Mouse (Mus musculus) E14TG2a.4 (cell line): ENCODE results near the gene Eomes.

ENCODE experiments used
- H3K27me3 ChIP-seq: 2 replicates; pipeline ENCODE4 v1.6.1; 2014; ENCODE audit warnings: low read length, control low read depth; ENCODE audit not compliant: insufficient read depth
- H3K36me3 ChIP-seq: 2 replicates; pipeline ENCODE4 v1.6.1; 2014; ENCODE audit warnings: low read length, control low read depth; ENCODE audit not compliant: insufficient read depth
- H3K4me1 ChIP-seq: replicated peaks from 2 replicates; pipeline ENCODE4 v1.6.1; 2014; ENCODE audit warnings: low read depth, low read length, control low read depth
- H3K4me3 ChIP-seq: replicated peaks from 2 replicates; pipeline ENCODE4 v1.5.1; 2014; ENCODE audit warnings: mild to moderate bottlenecking, low read length
- H3K9me3 ChIP-seq: 2 replicates; pipeline ENCODE4 v1.6.1; 2014; ENCODE audit warnings: low read length, control low read depth
- CTCF ChIP-seq: conservative IDR thresholded peaks from 2 replicates; pipeline ENCODE4 v1.5.1; 2014; ENCODE audit warnings: low read length
- NANOG ChIP-seq: IDR thresholded peaks from 2 replicates; pipeline ENCODE4 v1.6.1; 2014; ENCODE audit warnings: borderline replicate concordance, low read length, mixed read lengths
- POU5F1 ChIP-seq: IDR thresholded peaks from 2 replicates; pipeline ENCODE4 v1.6.1; 2014; ENCODE audit warnings: low read length, borderline replicate concordance

The Eomes gene

GRCm38 (mm10) chr9:118469272-118469671, 8.7 kb upstream of the Eomes start:
- no peaks in the 10 kb centered on the region for H3K9me3 ChIP-seq
- H3K36me3 ChIP-seq: no peaks in the 10 kb centered on the region
- TF ChIP-seq CTCF (no peak), NANOG (no peak), POU5F1 (no peak)
- peaks cover 52% of the 10 kb centered on the region for H3K27me3 ChIP-seq
- H3K4me1 ChIP-seq: peaks cover 37% of the 10 kb centered on the region
- H3K4me3 ChIP-seq: no peak overlapping the region

DNA sequence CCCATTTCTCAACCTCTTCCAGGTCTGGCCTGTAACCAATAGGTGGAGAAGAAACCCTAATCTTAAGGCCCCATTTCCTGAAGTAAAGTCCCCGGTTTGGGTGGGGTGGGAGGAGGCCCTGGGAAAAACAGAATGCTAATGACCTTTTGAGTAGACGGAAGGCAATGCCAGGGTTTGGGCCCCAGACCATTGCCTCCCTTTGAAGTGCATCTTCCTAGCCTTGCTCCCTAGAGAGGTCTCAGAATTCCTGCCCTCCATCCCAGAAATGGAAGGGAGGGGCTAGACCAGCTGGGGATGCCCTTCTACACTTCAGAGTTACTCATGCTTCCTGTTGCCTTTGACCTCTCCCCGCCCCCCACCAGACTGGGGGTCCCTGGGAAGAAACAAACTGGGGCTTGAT, 6.7 kb upstream of the Eomes start:
- Histone ChIP-seq H3K4me3 (no peak overlapping the region), H3K27me3 (peaks cover 67% of the 10 kb centered on the region), H3K9me3 (no peaks in the 10 kb centered on the region), H3K4me1 (peaks cover 41% of the 10 kb centered on the region), H3K36me3 (no peaks in the 10 kb centered on the region)
- TF ChIP-seq NANOG: no peak

GRCm38 (mm10) chr9:118476211-118476765, 1.7 kb upstream of the Eomes start:
- Histone ChIP-seq H3K4me1 (peaks cover 53% of the 10 kb centered on the region), H3K36me3 (no peaks in the 10 kb centered on the region), H3K4me3 (peak overlapping the region; percentile 86; the same call in 1 of the 2 replicates), H3K9me3 (no peaks in the 10 kb centered on the region), H3K27me3 (peaks cover 81% of the 10 kb centered on the region)
- TF ChIP-seq NANOG (no peak), CTCF (no peak), POU5F1 (no peak)

- H3K27me3 ChIP-seq: peaks cover 81% of the 10 kb centered on the region
- TF ChIP-seq NANOG: no peak
- no peak for TF ChIP-seq CTCF
- no peak for TF ChIP-seq POU5F1
- no peaks in the 10 kb centered on the region for H3K36me3 ChIP-seq
- peak overlapping the region; percentile 86 for H3K4me3 ChIP-seq
- no peaks in the 10 kb centered on the region for H3K9me3 ChIP-seq
- H3K4me1 ChIP-seq: peaks cover 53% of the 10 kb centered on the region
These were observed 1.2 kb upstream of the Eomes start for GRCm38 (mm10) chr9:118476766-118477271.

GRCm38 (mm10) chr9:118477281-118477931, 606 bp upstream of the Eomes start:
- Histone ChIP-seq H3K4me1 (peaks cover 58% of the 10 kb centered on the region), H3K27me3 (peaks cover 83% of the 10 kb centered on the region), H3K4me3 (peak overlapping the region; percentile 86), H3K9me3 (no peaks in the 10 kb centered on the region), H3K36me3 (no peaks in the 10 kb centered on the region)
- TF ChIP-seq NANOG (no peak), CTCF (no peak)

GRCm38 (mm10) chr9:118478458-118478838, 436 bp downstream of the Eomes start:
- peaks cover 80% of the 10 kb centered on the region for H3K27me3 ChIP-seq
- H3K4me1 ChIP-seq: peaks cover 65% of the 10 kb centered on the region
- no peaks in the 10 kb centered on the region for H3K9me3 ChIP-seq
- no peaks in the 10 kb centered on the region for H3K36me3 ChIP-seq
- peak overlapping the region; percentile 86 for H3K4me3 ChIP-seq
- TF ChIP-seq NANOG (no peak), CTCF (no peak), POU5F1 (no peak)

- H3K4me1 ChIP-seq: peaks cover 71% of the 10 kb centered on the region
- H3K27me3 ChIP-seq: peaks cover 85% of the 10 kb centered on the region
- no peaks in the 10 kb centered on the region for H3K9me3 ChIP-seq
- no peak for TF ChIP-seq CTCF
- TF ChIP-seq NANOG: no peak
- no peak for TF ChIP-seq POU5F1
- H3K4me3 ChIP-seq: peak overlapping the region; percentile 86
- H3K36me3 ChIP-seq: peaks cover 4% of the 10 kb centered on the region; the same call in 1 of the 2 replicates
These were observed 961 bp downstream of the Eomes start for GRCm38 (mm10) chr9:118478839-118479507.

- no peaks in the 10 kb centered on the region for H3K9me3 ChIP-seq
- peaks cover 87% of the 10 kb centered on the region for H3K27me3 ChIP-seq
- TF ChIP-seq NANOG (no peak), POU5F1 (no peak), CTCF (no peak)
- peaks cover 78% of the 10 kb centered on the region for H3K4me1 ChIP-seq
- H3K4me3 ChIP-seq: peak overlapping the region; percentile 86
- H3K36me3 ChIP-seq: peaks cover 9% of the 10 kb centered on the region; the same call in 1 of the 2 replicates
These were observed 1.7 kb downstream of the Eomes start for GRCm38 (mm10) chr9:118479508-118480291.
